16 mouse cellular contexts compared by ENCODE assay signal in genomic region chr11:94456347-94456746, GRCm38 (mm10). TPM values are rescaled to one million over a fixed set of nuclear protein-coding genes. Genes with fewer than 3 reads are reported as not detected.
DNase-seq lines count a peak whose midpoint lies in the region; ATAC-seq and TF ChIP-seq lines count a peak whose summit lies in the region.
"Had no signal": no experiment of that assay in that cellular context is flagged by ENCODE, and none has a peak within 500 bp of the region (broad histone marks: within the 10 kb centered on the region; RNA-seq: fewer than 3 reads in every experiment).

No protein-coding gene starts in this region.

- H3K36me3 ChIP-seq in midbrain, embryonic 10.5 days: peaks cover 87% of the 10 kb centered on the region
- H3K36me3 ChIP-seq in midbrain, embryonic 13.5 days: peaks cover 50% of the 10 kb centered on the region
- no peaks in the 10 kb centered on the region for H3K36me3 ChIP-seq in liver, postnatal 0 days (replicated peaks; ENCODE audit: insufficient read depth, low read length)

- no peak for TF ChIP-seq EP300 in liver, postnatal 0 days (IDR thresholded peaks at IDR 0.05; ENCODE audit: low read depth)

- H3K27ac ChIP-seq in midbrain, embryonic 10.5 days (replicated peaks): peak overlapping the region; percentile 53; the same call in 1 of the 2 replicates
- no peak overlapping the region for H3K27ac ChIP-seq in midbrain, embryonic 13.5 days
- no peak overlapping the region for H3K27ac ChIP-seq in liver, postnatal 0 days (ENCODE audit: low read depth)
- H3K27ac ChIP-seq: left cerebral cortex, adult 2 months had no signal

- H3K9ac ChIP-seq in midbrain, embryonic 13.5 days (replicated peaks): no peak overlapping the region; the same call in 1 of the 2 replicates
- no peak overlapping the region for H3K9ac ChIP-seq in liver, postnatal 0 days (replicated peaks)

- peaks cover 34% of the 10 kb centered on the region for H3K4me1 ChIP-seq in midbrain, embryonic 10.5 days
- peaks cover 33% of the 10 kb centered on the region for H3K4me1 ChIP-seq in midbrain, embryonic 13.5 days (replicated peaks)
- no peaks in the 10 kb centered on the region for H3K4me1 ChIP-seq in liver, postnatal 0 days (ENCODE audit: insufficient read depth)
- H3K4me1 ChIP-seq: megakaryocyte, embryonic 14.5 days had no signal

- no peak overlapping the region for H3K4me2 ChIP-seq in midbrain, embryonic 13.5 days (replicated peaks)
- peak overlapping the region; percentile 19 for H3K4me2 ChIP-seq in liver, postnatal 0 days (ENCODE audit: low read depth, low read length)

- no peak for ATAC-seq in midbrain, embryonic 13.5 days
- peak; percentile 76 for ATAC-seq in liver, postnatal 0 days
- ATAC-seq: hindbrain, embryonic 16.5 days had no signal

- no peak overlapping the region for H3K4me3 ChIP-seq in midbrain, embryonic 10.5 days
- no peak overlapping the region for H3K4me3 ChIP-seq in midbrain, embryonic 13.5 days (replicated peaks)
- no peak overlapping the region for H3K4me3 ChIP-seq in liver, postnatal 0 days (ENCODE audit: low read depth, low read length)
- H3K4me3 ChIP-seq: left cerebral cortex, adult 2 months; megakaryocyte, embryonic 14.5 days had no signal

- no peaks in the 10 kb centered on the region for H3K9me3 ChIP-seq in midbrain, embryonic 10.5 days (replicated peaks)
- H3K9me3 ChIP-seq in midbrain, embryonic 13.5 days: no peaks in the 10 kb centered on the region
- no peaks in the 10 kb centered on the region for H3K9me3 ChIP-seq in liver, postnatal 0 days (ENCODE audit: low read length)
- H3K9me3 ChIP-seq: megakaryocyte, embryonic 14.5 days had no signal

- peak; percentile 21 for DNase-seq in cerebellum, adult 11-12 months
- DNase-seq in cerebellum, postnatal 36 days: no peak
- DNase-seq in midbrain, embryonic 10.5 days (ENCODE audit: low spot score): no peak
- DNase-seq in liver, postnatal 0 days: no peak
- DNase-seq in embryo, embryonic 10 days (ENCODE audit: low spot score): no peak
- no peak for DNase-seq in right cerebral cortex, adult 18-20 months
- DNase-seq in layer of hippocampus, adult 18-20 months (ENCODE audit: low spot score in 2 of 2): no peak
- DNase-seq: cerebellum, adult 9-10 months; kidney, postnatal 10 days had no signal

- TF ChIP-seq CTCF in liver, postnatal 0 days (IDR thresholded peaks at IDR 0.05; ENCODE audit: low read depth): no peak

- no peaks in the 10 kb centered on the region for H3K27me3 ChIP-seq in midbrain, embryonic 10.5 days (ENCODE audit: low read depth, poor library complexity, severe bottlenecking)
- no peaks in the 10 kb centered on the region for H3K27me3 ChIP-seq in midbrain, embryonic 13.5 days
- 0 out of 2 replicates have a peak, but pooled peaks cover 4% of the 10 kb centered on the region for H3K27me3 ChIP-seq in liver, postnatal 0 days (ENCODE audit: insufficient read depth, low read length)

- 83% methylated on average over 3 of the region's 3 CpGs for WGBS in midbrain, embryonic 10.5 days
- WGBS in midbrain, embryonic 13.5 days: 91% methylated on average over 3 of the region's 3 CpGs
- 70% methylated on average over 3 of the region's 3 CpGs for WGBS in liver, postnatal 0 days (ENCODE audit: insufficient replicate concordance)

RNA-seq across cellular contexts. Expression of gene Cacna1g, which starts 17.7 kb away (rescaled TPM):
- 8.1 and 9.1 TPM in 2 replicates for polyA plus RNA-seq in midbrain, embryonic 10.5 days (2016; fragmentation: Nextera tagmentation; extraction: Ambion mirVana)
- polyA plus RNA-seq in midbrain, embryonic 13.5 days (2015; fragmentation: Nextera tagmentation; extraction: Ambion mirVana): 10.5 and 12.4 TPM in 2 replicates
- polyA plus RNA-seq in liver, postnatal 0 days (2015; fragmentation: Nextera tagmentation; extraction: Ambion mirVana): 0.14 and 0.29 TPM in 2 replicates
- 10 to 100 TPM; 53.2 to 59.2 TPM for total RNA-seq in layer of hippocampus, adult 18-20 months (2021)

RNA-seq across cellular contexts. Expression of gene Spata20, which starts 29.6 kb away (rescaled TPM):
- 0.12 TPM in 1 of 2 replicates, not detected in the other for polyA plus RNA-seq in midbrain, embryonic 10.5 days (2016; fragmentation: Nextera tagmentation; extraction: Ambion mirVana)
- 0.10 TPM in 1 of 2 replicates, not detected in the other for polyA plus RNA-seq in midbrain, embryonic 13.5 days (2015; fragmentation: Nextera tagmentation; extraction: Ambion mirVana)
- polyA plus RNA-seq in liver, postnatal 0 days (2015; fragmentation: Nextera tagmentation; extraction: Ambion mirVana): not detected in 2 replicates
- under 1 TPM in 1 of 2 experiments, not detected in 1; 0.79 TPM for total RNA-seq in layer of hippocampus, adult 18-20 months (2021)
- total RNA-seq: adrenal gland, postnatal 36 days; liver, adult 2 months had no signal
- polyA plus RNA-seq: heart, embryonic 14.5 days; liver, adult 2 months had no signal

RNA-seq across cellular contexts. Expression of gene Epn3, which starts 43.4 kb away (rescaled TPM):
- 0.57 and 0.80 TPM in 2 replicates for polyA plus RNA-seq in midbrain, embryonic 10.5 days (2016; fragmentation: Nextera tagmentation; extraction: Ambion mirVana)
- polyA plus RNA-seq in midbrain, embryonic 13.5 days (2015; fragmentation: Nextera tagmentation; extraction: Ambion mirVana): 0.19 and 0.46 TPM in 2 replicates
- 0.21 and 0.22 TPM in 2 replicates for polyA plus RNA-seq in liver, postnatal 0 days (2015; fragmentation: Nextera tagmentation; extraction: Ambion mirVana)
- 1 to 10 TPM; 2.1 to 2.2 TPM for total RNA-seq in layer of hippocampus, adult 18-20 months (2021)
- total RNA-seq: liver, adult 2 months had no signal
